Mouse (Mus musculus): ENCODE data around the gene Hspa12a.
"Not testable (repeated sequence)": the region's sequence is repeated elsewhere in the genome, so short reads cannot be mapped to it uniquely, and the experiment has no call there.

Gene Hspa12a

DNA sequence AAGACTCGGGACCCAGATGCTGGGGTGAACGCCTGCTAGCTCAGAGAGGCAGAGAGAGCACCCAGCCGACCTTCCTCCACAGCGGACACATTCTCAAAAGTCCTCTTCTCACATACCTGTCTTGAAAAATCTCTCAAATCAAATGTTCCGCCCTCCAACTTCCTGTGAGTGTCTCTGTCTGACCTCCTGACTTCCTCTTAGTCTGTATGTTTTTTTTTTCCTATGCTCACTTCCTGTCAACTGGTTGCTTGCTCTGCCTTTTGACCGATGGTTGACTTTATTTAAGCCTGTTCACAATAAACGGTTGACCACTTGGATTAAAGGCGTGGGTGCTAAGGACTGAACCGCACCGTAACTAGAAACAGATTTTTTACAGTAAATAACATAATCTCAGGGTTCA is 35.4 kb downstream of the Hspa12a start:
- DNase-seq, result no peak

DNA sequence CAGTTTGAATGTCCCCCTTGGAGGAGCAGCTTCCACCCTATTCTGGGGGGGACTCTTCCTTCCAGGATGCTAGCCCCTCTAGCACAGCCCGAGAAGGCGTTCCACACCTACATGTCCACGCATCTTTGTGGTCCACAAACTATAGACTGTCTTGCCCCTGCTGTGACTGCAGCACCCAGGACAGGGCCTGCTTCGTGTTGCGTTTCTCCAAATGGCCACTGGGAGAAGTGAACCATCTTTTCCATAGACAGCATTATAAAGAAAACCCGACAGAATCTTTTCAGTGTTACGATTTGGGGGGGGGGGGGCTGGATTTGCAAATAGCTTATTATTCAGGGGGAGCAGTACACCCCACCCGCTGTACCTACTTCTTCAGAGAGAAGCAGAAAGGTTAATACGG is 36.8 kb downstream of the Hspa12a start:
- DNase-seq, result no peak

DNA sequence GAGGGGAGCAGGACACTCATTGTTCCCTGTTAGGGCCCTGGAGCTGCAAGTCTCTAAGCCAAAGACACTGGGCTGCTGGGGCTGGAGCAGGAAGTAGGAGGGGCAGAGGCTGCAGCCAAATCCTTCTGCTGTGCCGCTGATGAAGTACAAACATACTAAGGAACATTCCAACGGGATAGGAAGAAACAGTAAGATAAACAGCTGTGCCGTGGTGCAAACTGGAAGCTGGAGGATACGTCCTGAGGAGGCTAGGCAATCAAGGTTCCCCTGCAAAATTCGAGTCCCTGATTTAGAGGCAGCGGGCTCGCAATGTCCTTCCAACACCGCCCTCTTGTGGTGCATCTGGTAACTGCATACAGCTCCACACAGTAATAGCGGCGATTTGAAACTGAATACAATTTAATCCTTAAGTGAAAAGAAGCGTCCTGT is 39.5 kb downstream of the Hspa12a start:
- DNase-seq, result peak; percentile 88

DNA sequence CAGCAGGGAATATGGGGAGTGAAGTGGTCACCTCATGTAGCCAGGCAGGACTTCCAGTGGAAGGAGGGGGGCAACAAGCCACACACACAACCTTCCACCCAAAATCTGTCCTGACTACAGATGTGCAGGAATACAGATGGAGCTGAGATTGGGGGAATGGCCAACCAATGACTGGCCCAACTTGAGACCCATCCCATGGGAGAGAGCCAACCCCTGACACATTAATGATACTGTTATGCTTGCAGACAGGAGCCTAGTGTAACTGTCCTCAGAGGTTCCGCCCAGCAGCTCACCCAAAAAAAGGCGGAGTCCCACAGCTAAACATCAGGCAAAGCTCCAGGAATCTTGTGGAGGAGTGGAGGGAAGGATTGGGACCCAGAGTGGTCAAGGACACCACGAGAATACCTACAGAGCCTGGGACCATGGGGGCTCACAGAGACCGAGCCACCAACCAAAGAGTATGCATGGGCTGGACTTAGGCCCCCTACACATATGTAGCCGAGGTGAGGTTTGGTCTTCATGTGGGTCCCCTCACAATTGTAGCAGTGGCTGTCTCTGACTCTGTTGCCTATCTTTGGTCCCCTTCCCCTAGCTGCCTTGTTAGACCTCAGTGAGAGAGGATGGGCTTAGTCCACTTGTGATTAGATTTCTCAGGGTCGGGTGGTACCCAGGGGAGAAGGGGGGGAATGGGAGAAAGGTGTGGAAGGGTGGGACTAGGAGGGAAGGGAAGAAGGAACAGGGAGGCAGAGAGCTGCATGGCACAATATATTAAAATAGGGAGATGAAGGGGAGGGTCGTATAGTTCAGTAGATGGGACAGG is 40.2 kb downstream of the Hspa12a start:
- no peak for DNase-seq

DNA sequence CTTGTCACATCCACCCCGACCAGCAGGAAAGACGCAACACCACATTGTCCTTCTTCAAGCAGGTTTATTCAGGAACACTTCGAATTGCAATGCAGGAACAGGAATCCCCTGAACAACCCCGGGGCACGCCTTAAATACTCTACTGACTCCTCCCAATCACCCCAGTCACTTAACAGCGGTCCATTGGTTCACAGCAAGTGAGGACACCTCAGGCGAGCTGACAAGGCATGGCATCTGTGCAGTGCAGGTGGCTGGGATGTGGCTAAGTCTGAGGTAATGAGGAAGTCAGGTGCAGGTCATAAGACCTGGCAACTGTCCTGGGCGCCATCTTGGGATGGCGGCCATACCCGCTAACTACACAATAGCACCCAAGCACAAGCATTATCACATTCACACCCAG is 43.0 kb downstream of the Hspa12a start:
- DNase-seq, result not testable (repeated sequence)

DNA sequence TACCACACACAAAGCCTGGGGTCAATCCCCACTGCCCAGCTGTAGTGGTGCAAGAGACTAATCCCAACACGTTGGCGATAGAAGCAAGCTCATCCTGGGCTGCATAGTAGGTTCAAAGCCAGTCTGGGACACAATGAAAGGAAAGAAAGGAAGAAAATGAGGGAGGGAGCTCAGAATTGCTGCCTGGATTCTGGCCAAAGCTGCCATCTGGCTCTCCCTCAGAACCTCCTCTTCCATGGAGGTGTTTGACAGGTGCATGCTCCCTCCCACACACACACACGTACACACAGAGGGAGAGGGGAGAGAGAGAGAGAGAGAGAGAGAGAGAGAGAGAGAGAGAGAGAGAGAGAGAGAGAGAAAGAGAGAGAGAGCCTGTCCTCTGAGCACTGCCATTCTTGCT is 47.2 kb downstream of the Hspa12a start:
- DNase-seq, result no peak

DNA sequence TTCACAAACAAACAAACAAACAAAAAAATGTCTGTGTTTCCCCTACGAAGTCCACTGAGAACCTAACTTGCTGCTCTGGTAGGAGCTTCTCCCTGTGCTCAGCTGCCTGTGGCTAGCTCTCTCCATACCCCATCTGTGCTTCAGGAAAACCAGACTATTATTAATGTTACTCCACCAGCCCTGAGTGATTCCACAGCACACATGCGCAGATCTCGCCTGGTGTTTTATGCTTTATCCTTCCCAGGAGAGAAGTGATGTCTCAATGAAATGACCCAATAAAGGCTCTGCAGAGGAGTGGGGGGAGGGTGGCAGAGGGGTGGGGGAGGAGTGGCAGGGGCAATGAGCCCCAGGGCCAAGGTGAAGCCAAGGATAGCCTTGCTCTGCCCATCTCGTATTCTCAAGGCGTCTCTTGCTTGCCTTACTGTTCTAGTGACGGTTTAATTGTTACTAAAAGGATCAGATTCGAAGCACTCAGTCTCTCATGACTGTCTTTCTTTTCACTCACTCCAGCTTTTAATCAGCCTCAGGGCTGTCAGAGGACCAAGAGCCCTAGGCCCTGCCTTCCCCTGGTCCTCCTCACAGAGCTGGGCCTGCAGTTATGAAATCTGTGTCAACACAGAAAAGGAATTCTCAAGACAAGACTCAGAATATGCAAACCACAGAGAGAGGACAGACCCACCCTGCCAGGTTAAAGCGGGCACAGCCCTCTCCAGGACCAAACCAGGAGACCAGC is 54.0 kb downstream of the Hspa12a start:
- no peak for DNase-seq

DNA sequence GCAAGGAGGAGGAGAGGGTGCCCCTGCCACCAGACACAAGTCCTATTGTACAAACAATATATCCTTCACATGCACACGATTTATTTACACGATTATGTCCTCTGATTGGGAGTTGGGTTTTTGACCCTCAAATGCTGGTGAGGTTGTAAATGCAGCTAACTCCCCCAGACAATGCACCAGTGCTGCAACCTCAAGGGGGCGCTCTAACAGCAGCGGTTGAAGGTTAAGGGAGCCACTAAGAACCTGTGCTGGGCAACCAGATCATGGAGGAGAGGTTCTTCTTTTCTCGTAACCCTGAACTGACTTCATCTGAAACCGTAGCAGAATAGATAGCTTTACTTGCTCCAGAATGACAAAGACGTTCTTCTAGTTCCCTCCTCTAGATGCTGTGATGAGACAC is 57.0 kb downstream of the Hspa12a start:
- DNase-seq, result peak; percentile 50

DNA sequence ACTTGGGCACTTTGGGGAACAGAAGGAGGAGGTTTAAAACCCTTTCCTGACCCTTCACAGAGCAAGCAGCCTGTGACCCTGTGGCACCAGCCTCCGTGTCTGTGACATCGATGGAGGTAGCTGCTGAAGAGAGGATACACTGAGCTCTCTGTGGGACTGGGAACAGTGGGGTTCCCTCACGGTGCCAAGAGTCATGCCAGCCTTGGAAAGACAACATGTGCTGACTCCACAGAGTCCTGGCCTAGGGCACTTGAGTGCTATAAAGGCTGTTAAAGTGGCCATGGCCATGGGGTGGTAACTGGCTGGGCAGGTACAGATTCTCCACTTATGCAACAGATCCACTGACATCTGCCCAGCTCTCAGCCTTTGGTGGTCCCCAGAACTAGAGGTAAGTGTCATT is 60.0 kb downstream of the Hspa12a start:
- no peak for DNase-seq

DNA sequence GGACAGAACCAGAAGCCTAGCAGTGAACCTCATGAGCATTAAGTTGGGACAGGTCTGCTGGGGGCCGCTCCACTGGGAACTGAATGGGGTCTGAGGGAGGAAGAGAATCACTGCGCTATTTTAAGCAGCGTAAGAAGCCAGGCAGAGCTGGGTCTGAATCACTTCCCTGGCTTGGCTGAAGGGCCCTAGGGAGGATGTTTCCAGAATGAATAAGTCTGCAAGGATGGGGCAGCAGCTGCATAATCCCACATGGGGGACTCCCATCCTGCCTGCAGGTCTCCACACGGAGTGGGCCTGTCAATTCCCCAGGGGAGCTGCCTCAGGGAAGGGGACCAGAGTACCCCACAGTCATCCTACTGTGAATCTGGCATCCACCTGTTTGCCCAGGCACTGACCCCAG is 61.1 kb downstream of the Hspa12a start:
- DNase-seq, result no peak

DNA sequence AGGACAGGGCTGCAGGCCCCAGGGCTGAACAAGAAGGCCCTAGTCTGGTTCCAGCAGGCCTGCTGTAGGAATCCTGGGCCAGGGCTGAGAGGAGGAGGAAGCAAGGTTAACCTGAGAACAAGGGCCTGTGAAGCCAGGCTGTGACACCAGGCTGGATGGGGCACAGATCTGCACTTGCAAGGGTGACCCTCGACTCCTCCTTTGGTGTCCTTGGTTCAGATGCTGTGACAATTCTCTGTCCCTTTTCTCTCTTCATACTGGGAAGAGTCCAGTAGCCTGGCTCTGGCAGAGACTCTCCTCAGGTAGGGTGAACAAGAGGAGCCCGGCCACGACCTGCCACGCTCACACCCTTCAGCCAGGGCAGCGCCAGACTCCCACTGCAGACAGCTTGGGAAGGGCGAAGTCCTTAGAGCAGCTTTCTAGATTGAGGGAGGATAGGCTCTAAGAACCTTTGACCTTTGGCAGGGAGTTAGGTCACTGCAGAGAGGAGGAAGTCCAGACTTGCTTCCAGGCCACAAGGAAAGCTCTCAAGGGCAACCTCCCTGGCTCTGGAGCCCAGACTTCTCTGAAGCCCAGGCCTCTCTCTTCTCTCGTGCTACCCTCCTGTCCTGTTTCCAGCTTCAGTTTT is 64.0 kb downstream of the Hspa12a start:
- DNase-seq, result no peak

DNA sequence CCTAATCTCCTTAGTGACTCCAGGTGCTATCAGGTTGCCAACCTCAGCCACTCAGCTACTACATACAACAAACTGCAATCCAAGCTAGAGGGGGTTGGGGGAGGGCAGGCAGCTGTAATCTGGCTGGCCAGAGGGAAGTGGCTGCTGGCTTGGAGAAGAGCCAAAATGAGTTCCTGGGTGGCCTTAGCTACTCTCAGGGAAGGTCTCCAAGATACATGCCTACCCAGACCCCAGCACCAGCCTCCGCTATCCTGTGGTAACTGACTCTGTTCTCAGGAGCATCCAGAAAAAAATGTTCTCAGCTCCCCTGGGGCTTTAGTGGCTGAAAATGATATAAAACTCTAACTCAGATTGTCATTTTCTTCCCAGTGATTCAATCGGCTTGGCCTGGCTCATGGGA is 64.9 kb downstream of the Hspa12a start:
- DNase-seq, result no peak

DNA sequence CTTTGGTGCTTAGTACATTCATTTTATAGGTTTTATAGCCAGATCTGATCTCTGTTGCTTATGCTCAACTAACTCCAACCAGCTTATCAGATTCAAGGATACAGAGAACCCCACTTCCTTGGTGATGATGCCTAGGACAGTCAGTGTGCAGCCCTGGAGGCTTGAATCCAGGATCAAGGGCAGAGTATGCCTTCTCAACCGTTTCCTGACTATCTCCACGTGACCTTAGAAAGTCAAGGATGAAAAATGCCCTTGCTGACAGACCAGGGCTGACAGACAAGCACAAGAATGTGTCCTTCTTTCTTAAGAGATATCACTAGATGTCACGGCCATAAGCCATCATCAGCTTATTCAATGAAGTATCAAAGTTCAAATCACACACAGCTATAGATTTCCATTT is 69.9 kb downstream of the Hspa12a start:
- DNase-seq, result no peak

DNA sequence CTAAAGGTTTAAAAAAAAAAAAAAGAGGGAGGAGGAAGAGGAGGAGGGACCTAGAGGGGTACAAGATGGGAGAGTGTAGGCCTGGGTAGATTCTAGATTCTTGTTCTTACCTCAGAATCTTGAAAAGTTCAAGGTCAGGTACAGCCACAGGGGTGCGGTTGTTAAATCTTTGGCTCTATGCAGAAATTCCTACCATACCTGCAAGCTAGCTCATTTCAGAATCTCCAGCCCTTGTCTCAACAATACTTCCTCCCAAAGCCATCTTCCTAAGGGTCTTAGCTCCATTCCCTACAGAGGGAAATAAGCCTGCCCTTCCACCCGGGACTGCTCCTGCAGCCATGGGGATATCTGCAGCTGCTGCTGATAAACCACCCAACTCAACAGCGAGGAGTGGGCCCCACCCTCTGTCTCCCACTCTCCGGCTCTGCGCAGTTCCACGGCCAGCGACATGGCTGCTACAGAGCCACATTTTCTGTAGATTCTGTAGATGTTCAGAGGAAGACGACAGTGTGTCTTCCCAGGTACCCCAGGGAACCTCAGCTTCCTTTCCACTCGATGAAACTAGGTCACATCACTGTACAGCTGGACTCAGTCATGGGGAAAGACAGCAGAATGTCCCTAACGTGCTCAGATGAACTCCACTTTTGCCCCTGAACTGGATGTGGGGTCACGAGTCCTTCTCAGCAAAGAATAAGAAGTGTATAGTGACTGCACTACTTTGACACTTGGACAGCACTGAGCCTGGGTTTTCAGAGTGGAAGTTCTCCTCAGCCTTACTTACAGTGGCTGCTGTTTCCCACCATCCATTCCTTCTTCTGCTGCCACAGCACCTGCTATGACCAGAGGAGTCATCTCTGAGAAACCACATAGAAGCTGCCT is 70.8 kb downstream of the Hspa12a start:
- DNase-seq, result no peak

DNA sequence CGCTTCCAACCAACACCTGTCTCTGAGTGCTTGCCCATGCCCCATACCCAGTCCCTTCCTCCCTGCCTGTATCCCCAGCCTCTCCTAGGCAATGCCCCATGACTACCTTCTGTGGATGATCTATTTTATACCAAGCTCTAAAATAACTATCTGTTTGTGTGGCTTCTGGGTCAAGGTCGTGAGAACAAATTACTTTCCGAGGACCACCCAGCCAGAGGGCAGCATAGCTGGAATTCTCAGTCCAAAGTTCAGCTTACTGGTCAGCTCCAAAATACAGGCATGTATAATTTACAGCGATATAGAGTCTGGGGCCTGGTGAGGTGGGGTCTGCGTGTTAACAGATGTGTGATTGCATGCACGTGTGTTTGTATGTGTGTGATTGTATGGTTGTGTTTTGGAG is 71.6 kb downstream of the Hspa12a start:
- DNase-seq, result no peak

DNA sequence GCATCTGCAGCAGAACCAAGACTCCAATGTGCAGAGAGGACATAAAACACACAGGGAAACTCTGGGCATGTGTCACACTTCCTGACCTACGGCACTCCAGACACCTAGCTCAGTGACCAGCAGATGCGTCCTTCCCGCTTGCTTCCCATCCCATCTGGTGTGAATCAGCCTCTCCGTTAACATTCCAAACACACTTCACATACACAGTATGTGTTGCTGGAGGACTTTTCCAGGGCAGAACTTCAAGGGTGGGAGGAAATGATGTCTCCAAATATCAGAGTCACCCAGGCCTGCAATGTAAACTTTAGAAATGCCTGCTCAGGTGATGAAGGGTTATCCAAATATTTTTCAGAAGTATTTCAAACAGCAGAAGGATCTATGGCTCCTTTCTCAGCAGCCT is 76.8 kb downstream of the Hspa12a start:
- no peak for DNase-seq

DNA sequence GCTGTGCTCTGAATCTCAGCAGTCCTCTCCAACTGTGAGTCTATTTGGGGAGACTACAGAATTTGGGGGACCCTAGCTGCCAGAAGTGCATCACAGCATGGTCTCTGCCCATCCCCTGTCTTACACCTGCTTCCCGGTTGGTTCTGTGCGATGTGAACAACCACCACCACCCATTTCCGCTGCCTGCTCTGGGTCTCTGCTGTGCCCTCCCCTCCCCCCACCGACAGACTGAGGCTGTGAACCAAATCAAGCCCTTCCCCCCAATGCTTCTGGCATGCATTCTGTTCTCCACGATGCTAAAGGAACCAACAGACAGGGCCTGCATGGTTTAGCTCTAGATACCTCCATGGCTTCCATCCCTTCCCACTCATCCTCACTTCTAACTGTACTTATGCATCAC is 78.2 kb downstream of the Hspa12a start:
- peak; percentile 65 for DNase-seq

DNA sequence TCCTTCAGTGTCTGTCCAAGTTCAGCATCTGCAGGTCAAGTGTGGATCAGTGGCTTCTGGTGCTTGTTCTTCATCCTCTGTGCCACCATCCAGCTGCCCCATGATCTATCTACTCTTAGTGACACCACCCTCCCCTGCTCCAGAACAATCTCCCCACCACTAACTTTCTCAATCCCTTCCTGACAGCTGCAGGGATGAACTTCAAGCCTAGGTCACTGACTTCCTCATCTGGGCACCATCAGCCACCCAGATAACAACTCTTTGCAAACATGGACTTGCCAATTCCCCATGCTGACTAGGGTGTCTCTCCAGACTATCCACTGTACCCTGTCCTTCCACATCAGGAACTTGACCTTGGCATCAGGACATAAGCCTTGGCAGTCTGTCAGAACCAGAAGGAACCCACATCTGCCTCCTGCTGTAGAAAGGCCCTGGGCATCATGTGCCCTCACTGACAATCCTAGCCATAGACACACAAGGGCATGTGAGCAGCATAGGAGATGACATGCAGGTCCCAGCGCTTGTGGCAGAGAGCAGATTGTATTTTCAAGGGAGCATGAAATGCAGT is 79.4 kb downstream of the Hspa12a start:
- DNase-seq, result no peak

DNA sequence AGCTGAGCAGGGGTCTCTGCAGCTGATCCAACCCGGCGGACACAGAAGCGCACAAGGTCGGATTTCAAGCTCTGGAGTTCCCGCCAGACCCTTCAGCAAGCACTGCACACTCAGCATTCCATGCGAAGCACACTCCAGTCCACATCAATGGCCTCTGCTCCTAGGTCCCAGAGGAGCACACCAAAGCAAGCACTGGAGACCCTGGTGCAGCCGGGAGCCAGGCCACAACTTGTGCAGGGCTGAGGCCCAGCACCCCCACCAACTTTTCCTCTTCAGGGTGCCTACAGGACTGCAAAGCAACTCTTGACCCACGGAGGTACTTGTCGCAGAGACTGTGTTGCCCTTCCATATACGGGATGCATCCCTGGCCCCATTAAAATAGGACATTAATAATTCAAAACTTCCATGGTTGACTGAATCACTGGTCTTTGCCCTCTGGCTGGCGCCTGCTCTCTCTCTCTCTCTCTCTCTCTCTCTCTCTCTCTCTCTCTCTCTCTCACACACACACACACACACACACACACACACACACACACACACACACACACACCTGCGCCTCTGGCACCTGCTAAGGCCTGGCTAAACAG is 82.2 kb downstream of the Hspa12a start:
- DNase-seq, result no peak

DNA sequence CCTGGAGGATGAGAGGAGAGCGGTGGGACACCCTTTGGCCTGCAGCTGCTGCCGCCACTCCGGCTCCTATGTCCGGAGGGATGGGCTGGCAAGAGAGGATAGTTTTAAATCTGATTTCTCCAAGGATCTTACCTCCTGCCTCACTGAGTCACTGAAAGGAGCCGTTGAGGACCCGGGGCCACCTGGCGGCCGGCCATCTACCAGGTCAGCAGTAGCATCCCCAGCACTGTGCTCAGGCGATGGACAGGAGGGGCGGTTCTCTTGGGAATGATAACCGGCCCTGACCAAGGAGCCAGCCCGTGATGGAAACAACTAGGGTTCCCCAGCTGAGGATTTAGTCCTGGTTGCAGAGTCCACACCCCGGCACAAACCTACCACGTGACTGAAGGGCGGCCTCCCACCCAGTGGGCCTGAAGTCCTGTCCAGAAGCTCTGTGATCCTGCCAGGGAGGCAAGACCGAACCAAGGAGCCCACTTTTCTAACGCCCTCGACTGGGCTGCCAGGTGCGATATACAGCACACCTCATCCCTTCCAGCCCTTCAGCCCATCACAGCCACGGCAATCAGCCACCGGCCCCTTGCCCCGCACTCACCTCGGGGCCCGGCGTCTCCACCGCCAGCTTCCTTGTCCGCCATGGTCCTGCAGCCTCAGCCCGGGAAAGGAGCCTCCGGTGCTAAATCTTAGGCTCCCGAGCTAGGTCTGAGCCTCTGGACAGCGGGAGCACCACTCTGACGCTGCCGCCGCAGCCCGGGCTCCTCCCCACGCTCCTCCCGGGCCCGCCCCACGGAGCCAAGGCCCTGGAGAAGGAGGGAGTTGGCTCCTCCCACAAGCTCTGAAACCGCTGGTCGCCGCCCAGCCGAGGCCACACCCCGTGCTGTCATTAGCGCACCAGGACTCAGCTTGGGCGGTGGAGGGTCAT is 82.9 kb downstream of the Hspa12a start:
- no peak for DNase-seq

DNA sequence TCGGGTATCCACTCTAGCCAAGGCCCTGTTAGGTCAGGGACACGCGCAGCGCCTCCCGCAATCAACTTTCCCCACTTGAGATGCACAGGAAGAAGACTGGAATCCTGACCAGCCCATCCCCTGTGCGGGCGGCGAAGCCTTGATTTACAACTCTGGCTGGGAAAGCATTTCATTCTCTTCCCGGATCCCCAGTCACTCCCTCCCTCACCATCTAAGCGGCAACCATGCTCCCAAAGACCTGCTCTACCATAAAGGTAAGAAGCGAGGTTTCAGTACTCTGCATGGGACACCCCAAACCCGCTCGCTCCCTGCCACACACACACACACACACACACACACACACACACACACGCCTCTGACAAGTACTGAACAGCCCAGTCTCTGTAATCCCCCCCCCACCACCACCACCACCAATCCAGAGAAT is 83.6 kb downstream of the Hspa12a start:
- DNase-seq, result no peak
